Mouse (Mus musculus): Measurements from ENCODE around the gene Traf5. TPM values are rescaled to one million over a fixed set of nuclear protein-coding genes. Genes with fewer than 3 reads are reported as not detected.

Gene Traf5
- polyA plus RNA-seq, 1 experiment from 2014 or later = 31.5 TPM

DNA sequence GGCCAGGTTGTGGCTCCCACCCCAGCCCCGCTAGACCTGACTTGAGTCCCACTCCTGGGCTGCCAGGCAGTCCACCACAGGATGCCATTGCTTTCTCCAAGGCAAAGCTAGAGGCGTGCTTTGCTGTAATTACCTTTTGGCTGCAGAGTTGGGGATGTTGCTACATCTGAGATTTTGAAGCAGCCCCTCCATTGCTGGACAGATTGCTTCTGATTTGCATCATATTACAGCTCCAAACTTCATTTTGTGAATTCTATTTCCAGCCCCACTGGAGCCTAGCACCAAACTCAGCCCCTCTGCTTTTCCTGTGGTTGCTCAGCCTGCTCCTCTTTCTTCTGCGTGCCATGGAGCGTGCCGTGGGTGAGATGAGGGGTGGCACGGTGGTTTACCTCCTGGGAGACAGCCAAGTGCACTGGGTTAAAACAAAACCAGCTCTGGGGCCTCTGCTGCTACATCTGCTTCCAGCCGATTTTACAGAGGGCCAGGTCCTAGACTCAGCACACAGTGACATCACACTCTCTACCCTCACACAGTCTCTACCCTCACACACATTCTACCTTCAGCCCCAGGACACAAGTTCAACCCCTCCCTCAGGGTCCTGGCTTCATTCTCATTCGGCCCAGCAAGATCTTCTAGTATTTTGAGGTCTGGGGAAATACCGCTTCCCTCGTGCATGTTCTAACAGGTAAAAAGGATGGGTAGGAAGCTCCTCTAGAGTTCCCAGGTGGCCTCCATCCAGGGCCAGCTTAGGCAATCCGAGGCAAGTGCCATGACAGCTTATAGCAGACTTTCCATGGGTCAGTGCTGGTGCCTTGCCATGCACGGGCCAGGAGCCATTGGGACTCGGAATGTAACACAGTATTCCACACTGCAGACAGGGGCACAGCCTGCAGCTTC is 117.6 kb downstream of the Traf5 start:
- WGBS = 60% methylated on average over 13 of the region's 13 CpGs

DNA sequence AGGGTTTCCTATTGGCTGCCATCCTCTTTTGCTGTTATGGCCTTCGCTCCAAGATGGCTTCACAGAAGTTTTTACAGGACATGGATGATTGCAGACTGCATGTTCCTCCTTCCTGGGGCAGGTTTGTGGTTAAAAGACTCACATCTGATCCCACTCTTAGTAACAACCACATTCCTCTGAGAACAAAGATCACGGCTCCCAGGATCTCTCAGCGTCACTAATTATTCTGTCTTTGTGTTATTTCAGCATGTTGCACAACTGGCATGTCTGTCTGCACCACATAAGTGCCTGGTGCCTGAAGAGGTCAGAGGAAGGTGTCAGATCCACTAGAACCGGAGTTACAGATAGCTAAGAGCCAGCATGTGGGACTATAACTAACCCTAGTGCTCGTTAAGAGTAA is 122.4 kb downstream of the Traf5 start:
- ATAC-seq (ENCODE audit: insufficient read depth, low FRiP score) = no peak
- H3K4me3 ChIP-seq (replicated peaks; ENCODE audit: low read length) = no peak overlapping the region
- 82% methylated on average over 5 of the region's 5 CpGs for WGBS
- no peaks in the 10 kb centered on the region for H3K9me3 ChIP-seq (replicated peaks; ENCODE audit: control insufficient read depth, low read length)
- no peaks in the 10 kb centered on the region for H3K27me3 ChIP-seq (ENCODE audit: control insufficient read depth, insufficient read depth, low read length)
- 0 out of 2 replicates have a peak, but pooled peaks cover 2% of the 10 kb centered on the region for H3K4me1 ChIP-seq (ENCODE audit: control insufficient read depth, insufficient read depth, low read length)
- H3K4me2 ChIP-seq (ENCODE audit: low read depth, low read length) = no peak overlapping the region
- no peak overlapping the region for H3K27ac ChIP-seq (ENCODE audit: low read length)
- H3K36me3 ChIP-seq (ENCODE audit: control insufficient read depth, insufficient read depth, low read length) = no peaks in the 10 kb centered on the region
- no peak overlapping the region for H3K9ac ChIP-seq (ENCODE audit: low read length)

More for the DNA sequence above, 117.6 kb downstream of the Traf5 start:
- Histone ChIP-seq H3K4me3 (replicated peaks; ENCODE audit: low read length) (no peak overlapping the region), H3K9me3 (replicated peaks; ENCODE audit: control insufficient read depth, low read length) (no peaks in the 10 kb centered on the region), H3K4me2 (ENCODE audit: low read depth, low read length) (no peak overlapping the region), H3K27ac (ENCODE audit: low read length) (no peak overlapping the region), H3K4me1 (ENCODE audit: control insufficient read depth, insufficient read depth, low read length) (peaks cover 6% of the 10 kb centered on the region; the same call in 1 of the 2 replicates), H3K36me3 (ENCODE audit: control insufficient read depth, insufficient read depth, low read length) (no peaks in the 10 kb centered on the region), H3K9ac (ENCODE audit: low read length) (no peak overlapping the region), H3K27me3 (ENCODE audit: control insufficient read depth, insufficient read depth, low read length) (no peaks in the 10 kb centered on the region)
- no peak for ATAC-seq (ENCODE audit: insufficient read depth, low FRiP score)

DNA sequence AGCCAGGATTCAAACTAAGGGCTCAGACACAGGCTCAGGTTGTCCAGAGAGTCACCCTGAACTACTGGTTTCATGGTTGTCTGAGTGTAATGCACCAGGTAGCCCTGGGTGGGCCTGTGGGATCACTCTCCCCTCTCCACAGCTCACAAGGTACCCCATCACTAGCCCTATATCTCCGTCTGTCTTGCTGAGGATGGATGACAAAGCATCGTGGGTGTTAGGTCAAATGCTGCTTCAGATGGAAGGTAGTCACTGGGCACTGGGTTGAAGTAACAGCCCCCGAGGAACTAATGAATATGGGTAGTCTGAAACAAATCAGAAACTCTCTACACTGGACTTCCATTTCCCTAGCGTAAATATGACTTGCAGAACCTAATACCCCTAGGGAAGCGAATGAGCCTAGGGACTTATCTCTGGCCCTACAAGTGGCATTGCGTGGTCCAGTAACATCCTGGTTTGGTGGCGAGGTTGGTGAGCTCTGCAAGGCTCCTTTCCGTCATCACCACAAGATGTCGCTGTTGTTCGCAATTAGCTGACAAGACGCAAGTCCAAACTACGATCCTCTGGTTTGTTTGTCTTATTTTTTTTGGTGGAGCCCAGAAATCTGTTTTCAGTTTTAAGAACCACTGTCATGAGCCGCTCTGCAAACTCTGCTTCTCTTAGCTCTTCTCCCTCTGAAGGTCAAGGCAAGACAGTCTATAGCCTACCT is 127.4 kb downstream of the Traf5 start:
- H3K36me3 ChIP-seq (ENCODE audit: control insufficient read depth, insufficient read depth, low read length) = no peaks in the 10 kb centered on the region
- peak overlapping the region; percentile 38; the same call in 1 of the 2 replicates for H3K4me2 ChIP-seq (ENCODE audit: low read depth, low read length)
- H3K9me3 ChIP-seq (replicated peaks; ENCODE audit: control insufficient read depth, low read length) = no peaks in the 10 kb centered on the region
- no peaks in the 10 kb centered on the region for H3K27me3 ChIP-seq (ENCODE audit: control insufficient read depth, insufficient read depth, low read length)
- peak; percentile 41; the same call in 1 of the 2 replicates for ATAC-seq (ENCODE audit: insufficient read depth, low FRiP score)
- 0 out of 2 replicates have a peak, but pooled peaks cover 2% of the 10 kb centered on the region for H3K4me1 ChIP-seq (ENCODE audit: control insufficient read depth, insufficient read depth, low read length)
- no peak overlapping the region for H3K4me3 ChIP-seq (replicated peaks; ENCODE audit: low read length)
- 17% methylated on average over 13 of the region's 13 CpGs for WGBS
- H3K27ac ChIP-seq (ENCODE audit: low read length) = no peak overlapping the region
- no peak overlapping the region for H3K9ac ChIP-seq (ENCODE audit: low read length)

DNA sequence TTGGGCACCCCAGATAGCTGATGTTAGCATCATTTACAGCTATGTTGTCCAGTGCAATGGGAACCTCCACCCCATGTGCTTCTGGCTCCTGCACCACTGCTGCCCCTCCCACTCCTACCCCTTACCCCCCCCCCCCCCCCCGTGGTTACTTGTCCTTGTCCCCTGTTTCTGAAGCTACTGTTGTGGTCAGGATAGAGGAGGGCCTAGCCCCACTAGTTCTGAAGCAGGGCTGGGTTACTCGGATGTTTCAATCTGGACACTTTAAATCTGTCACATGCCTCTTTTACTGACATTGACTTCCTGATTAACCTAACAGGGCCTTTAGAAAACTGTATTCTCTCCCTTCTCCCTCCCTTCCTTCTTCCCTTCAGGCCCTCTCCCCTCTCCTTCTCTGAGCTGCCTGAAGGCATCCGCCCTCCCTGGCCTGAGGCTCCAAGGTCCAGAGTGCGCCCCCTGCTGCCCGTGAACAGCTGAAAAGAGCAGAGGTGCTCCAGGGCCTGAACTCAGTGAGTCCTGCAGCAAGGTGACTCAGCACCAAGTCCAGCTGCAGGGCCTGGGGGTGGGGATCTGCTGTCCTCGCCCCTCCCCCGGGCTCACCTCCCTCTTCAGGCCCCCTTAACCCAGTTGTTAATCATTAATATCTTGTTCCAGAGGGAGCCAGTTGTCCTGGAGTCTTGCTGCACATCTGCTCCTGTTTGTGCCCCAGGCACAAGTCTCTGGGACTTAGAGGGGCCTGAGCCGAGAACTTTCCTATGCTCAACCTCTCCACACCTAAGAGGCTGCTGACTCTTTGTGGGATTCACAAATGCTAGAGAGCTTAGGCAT is 128.2 kb downstream of the Traf5 start:
- peak overlapping the region; percentile 26; the same call in 1 of the 2 replicates for H3K9ac ChIP-seq (ENCODE audit: low read length)
- ATAC-seq (ENCODE audit: insufficient read depth, low FRiP score) = peak; percentile 92
- no peak overlapping the region for H3K27ac ChIP-seq (ENCODE audit: low read length)
- 19% methylated on average over 8 of the region's 8 CpGs for WGBS
- H3K9me3 ChIP-seq (replicated peaks; ENCODE audit: control insufficient read depth, low read length) = no peaks in the 10 kb centered on the region
- H3K4me2 ChIP-seq (ENCODE audit: low read depth, low read length) = no peak overlapping the region
- 0 out of 2 replicates have a peak, but pooled peaks cover 2% of the 10 kb centered on the region for H3K4me1 ChIP-seq (ENCODE audit: control insufficient read depth, insufficient read depth, low read length)
- no peaks in the 10 kb centered on the region for H3K27me3 ChIP-seq (ENCODE audit: control insufficient read depth, insufficient read depth, low read length)
- H3K36me3 ChIP-seq (ENCODE audit: control insufficient read depth, insufficient read depth, low read length) = no peaks in the 10 kb centered on the region
- no peak overlapping the region for H3K4me3 ChIP-seq (replicated peaks; ENCODE audit: low read length)

DNA sequence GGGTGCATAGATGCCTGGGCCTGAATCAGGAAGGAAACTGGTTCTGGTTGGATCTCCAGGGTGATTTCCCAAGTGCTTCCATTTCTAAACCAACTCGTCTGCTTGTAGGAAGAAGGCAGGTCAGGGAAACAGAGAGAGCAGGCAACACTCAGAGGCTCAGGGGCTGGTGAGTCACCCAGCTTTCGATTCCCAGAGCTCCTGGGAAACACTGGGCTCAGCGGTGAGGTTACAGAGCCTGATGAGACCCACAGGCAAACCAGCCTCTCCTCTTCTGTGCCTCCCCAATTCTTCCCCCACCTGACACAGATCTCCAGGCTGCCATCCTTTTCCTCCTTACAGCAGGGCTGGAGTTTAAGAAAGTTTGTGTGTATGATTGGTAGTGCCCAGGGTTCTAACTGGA is 128.9 kb downstream of the Traf5 start:
- Histone ChIP-seq H3K27ac (ENCODE audit: low read length) (no peak overlapping the region), H3K27me3 (ENCODE audit: control insufficient read depth, insufficient read depth, low read length) (no peaks in the 10 kb centered on the region), H3K4me3 (replicated peaks; ENCODE audit: low read length) (no peak overlapping the region), H3K9me3 (replicated peaks; ENCODE audit: control insufficient read depth, low read length) (no peaks in the 10 kb centered on the region), H3K4me1 (ENCODE audit: control insufficient read depth, insufficient read depth, low read length) (0 out of 2 replicates have a peak, but pooled peaks cover 2% of the 10 kb centered on the region), H3K36me3 (ENCODE audit: control insufficient read depth, insufficient read depth, low read length) (no peaks in the 10 kb centered on the region), H3K9ac (ENCODE audit: low read length) (no peak overlapping the region), H3K4me2 (ENCODE audit: low read depth, low read length) (no peak overlapping the region)
- no peak for ATAC-seq (ENCODE audit: insufficient read depth, low FRiP score)
- 60% methylated on average over 3 of the region's 3 CpGs for WGBS

DNA sequence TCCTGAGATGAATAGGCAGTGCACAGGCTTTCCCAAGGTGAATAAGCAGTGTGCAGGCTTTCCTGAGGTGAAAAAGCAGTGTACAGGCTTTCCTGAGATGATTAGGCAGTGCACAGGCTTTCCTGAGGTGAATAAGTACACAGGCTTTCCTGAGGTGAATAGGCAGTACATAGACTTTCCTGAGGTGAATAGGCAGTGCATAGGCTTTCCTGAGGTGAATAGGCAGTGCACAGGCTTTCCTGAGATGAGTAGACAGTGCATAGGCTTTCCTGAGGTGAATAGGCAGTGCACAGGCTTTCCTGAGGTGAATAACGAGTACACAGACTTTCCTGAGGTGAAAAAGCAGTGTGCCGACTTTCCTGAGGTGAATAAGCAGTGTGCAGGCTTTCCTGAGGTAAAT is 131.4 kb downstream of the Traf5 start:
- 38% methylated on average over 2 of the region's 2 CpGs for WGBS
- ATAC-seq (ENCODE audit: insufficient read depth, low FRiP score) = no peak
- 0 out of 2 replicates have a peak, but pooled peaks cover 2% of the 10 kb centered on the region for H3K4me1 ChIP-seq (ENCODE audit: control insufficient read depth, insufficient read depth, low read length)
- no peak overlapping the region for H3K4me3 ChIP-seq (replicated peaks; ENCODE audit: low read length)
- H3K9me3 ChIP-seq (replicated peaks; ENCODE audit: control insufficient read depth, low read length) = no peaks in the 10 kb centered on the region
- H3K9ac ChIP-seq (ENCODE audit: low read length) = no peak overlapping the region
- H3K36me3 ChIP-seq (ENCODE audit: control insufficient read depth, insufficient read depth, low read length) = no peaks in the 10 kb centered on the region
- no peak overlapping the region for H3K27ac ChIP-seq (ENCODE audit: low read length)
- no peaks in the 10 kb centered on the region for H3K27me3 ChIP-seq (ENCODE audit: control insufficient read depth, insufficient read depth, low read length)
- H3K4me2 ChIP-seq (ENCODE audit: low read depth, low read length) = no peak overlapping the region

DNA sequence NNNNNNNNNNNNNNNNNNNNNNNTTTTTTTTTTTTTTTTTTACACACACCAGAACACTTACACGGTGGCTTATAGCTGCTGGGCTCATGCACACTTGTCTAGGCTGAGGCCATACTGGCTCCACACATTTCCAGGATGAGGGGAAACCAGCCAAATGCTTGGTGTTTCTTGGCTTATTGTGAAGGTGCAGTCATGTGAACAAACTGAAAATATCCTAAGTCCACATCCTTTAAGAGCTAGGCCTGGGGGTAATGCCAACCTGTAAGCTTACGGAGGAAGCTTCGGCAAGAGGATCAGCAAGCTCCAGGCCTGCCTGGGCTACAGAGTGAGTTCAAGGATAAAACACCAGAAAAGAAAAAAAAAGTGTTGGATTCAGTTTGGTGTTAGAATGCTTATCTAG is 135.0 kb downstream of the Traf5 start:
- Histone ChIP-seq H3K27me3 (ENCODE audit: control insufficient read depth, insufficient read depth, low read length) (no peaks in the 10 kb centered on the region), H3K4me3 (replicated peaks; ENCODE audit: low read length) (no peak overlapping the region), H3K4me2 (ENCODE audit: low read depth, low read length) (no peak overlapping the region), H3K9ac (ENCODE audit: low read length) (no peak overlapping the region), H3K36me3 (ENCODE audit: control insufficient read depth, insufficient read depth, low read length) (no peaks in the 10 kb centered on the region), H3K4me1 (ENCODE audit: control insufficient read depth, insufficient read depth, low read length) (no peaks in the 10 kb centered on the region), H3K9me3 (replicated peaks; ENCODE audit: control insufficient read depth, low read length) (no peaks in the 10 kb centered on the region), H3K27ac (ENCODE audit: low read length) (no peak overlapping the region)
- WGBS = 88% methylated on average over 3 of the region's 3 CpGs
- ATAC-seq (ENCODE audit: insufficient read depth, low FRiP score) = no peak

DNA sequence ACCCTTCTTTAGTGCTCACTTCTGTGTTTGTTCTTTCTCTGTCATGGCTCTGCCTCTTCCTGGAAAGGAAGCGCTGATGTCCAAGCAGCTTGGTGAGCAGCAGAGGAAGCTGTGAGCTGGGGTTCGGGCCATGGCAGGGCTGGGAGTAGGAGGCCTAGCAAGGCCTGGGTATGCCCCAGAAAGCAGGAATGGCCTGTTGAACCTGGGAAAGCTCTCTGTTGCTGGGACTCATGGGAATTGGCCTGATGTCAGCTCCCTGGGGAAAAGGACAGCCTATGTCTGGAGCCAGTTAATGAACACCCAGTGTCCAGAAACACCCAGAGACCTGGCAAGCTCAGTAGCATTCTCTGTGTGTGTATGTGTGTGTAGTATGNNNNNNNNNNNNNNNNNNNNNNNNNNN is 135.5 kb downstream of the Traf5 start:
- 79% methylated on average over 2 of the region's 2 CpGs for WGBS
- Histone ChIP-seq H3K9ac (ENCODE audit: low read length) (no peak overlapping the region), H3K9me3 (replicated peaks; ENCODE audit: control insufficient read depth, low read length) (no peaks in the 10 kb centered on the region), H3K4me2 (ENCODE audit: low read depth, low read length) (0 out of 2 replicates have a peak overlapping the region, but pooled peaks have one; percentile 6), H3K27me3 (ENCODE audit: control insufficient read depth, insufficient read depth, low read length) (no peaks in the 10 kb centered on the region), H3K4me1 (ENCODE audit: control insufficient read depth, insufficient read depth, low read length) (no peaks in the 10 kb centered on the region), H3K27ac (ENCODE audit: low read length) (peak overlapping the region; percentile 43; the same call in 1 of the 2 replicates), H3K36me3 (ENCODE audit: control insufficient read depth, insufficient read depth, low read length) (no peaks in the 10 kb centered on the region), H3K4me3 (replicated peaks; ENCODE audit: low read length) (no peak overlapping the region)
- ATAC-seq (ENCODE audit: insufficient read depth, low FRiP score) = no peak

All from stomach, embryonic 16.5 days (tissue).